Mouse (Mus musculus): ENCODE data around the gene Foxe3.

GRCm38 (mm10) chr4:114937459-114938047 lies 11.7 kb upstream of the Foxe3 start:
- TF ChIP-seq CTCF (IDR thresholded peaks at IDR 0.05; ENCODE audit: low read depth) (no peak), EP300 (optimal IDR thresholded peaks at IDR 0.05) (no peak)

All from stomach, postnatal 0 days (tissue).